ENCODE assay signal across 7 mouse cellular contexts in genomic region chr17:8505669-8506426, GRCm38 (mm10). TPM values are rescaled to one million over a fixed set of nuclear protein-coding genes. Genes with fewer than 3 reads are reported as not detected.
DNase-seq lines count a peak whose midpoint lies in the region; ATAC-seq lines count a peak whose summit lies in the region.

No protein-coding gene starts in this region.

- peak; percentile 94 for DNase-seq in adrenal gland, adult 8-10 months
- DNase-seq in embryo, embryonic 10.5 days (ENCODE audit: low spot score) = peak; percentile 85
- peak; percentile 67 to 82 for DNase-seq in gastrocnemius, postnatal 4 days (ENCODE audit: low spot score in 2 of 2)
- DNase-seq in limb, embryonic 10.5 days (ENCODE audit: low spot score) = peak; percentile 59
- DNase-seq in midbrain, embryonic 11.5 days (ENCODE audit: low spot score, missing footprints) = peak; percentile 92
- peak; percentile 85 for DNase-seq in right cerebral cortex, postnatal 4 days

- H3K4me1 ChIP-seq in intestine, embryonic 16.5 days (ENCODE audit: control insufficient read depth, insufficient read depth, low read length) = peaks cover 12% of the 10 kb centered on the region
- peaks cover 37% of the 10 kb centered on the region for H3K4me1 ChIP-seq in limb, embryonic 10.5 days
- H3K4me1 ChIP-seq in midbrain, embryonic 11.5 days (ENCODE audit: control insufficient read depth, insufficient read depth, low read length) = peaks cover 22% of the 10 kb centered on the region

- H3K4me3 ChIP-seq in intestine, embryonic 16.5 days (ENCODE audit: low read length) = peak overlapping the region; percentile 43
- peak overlapping the region; percentile 52 for H3K4me3 ChIP-seq in limb, embryonic 10.5 days
- H3K4me3 ChIP-seq in midbrain, embryonic 11.5 days (ENCODE audit: low read depth, low read length) = peak overlapping the region; percentile 34

- 2% methylated on average over 20 of the region's 20 CpGs for WGBS in intestine, embryonic 16.5 days
- WGBS in limb, embryonic 10.5 days = 1% methylated on average over 20 of the region's 20 CpGs
- WGBS in midbrain, embryonic 11.5 days = 2% methylated on average over 20 of the region's 20 CpGs

- peak overlapping the region; percentile 60 for H3K9ac ChIP-seq in intestine, embryonic 16.5 days (ENCODE audit: low read depth, low read length)
- peak overlapping the region; percentile 63 for H3K9ac ChIP-seq in midbrain, embryonic 11.5 days (ENCODE audit: low read length)

- peaks cover 2% of the 10 kb centered on the region; the same call in 1 of the 2 replicates for H3K27me3 ChIP-seq in intestine, embryonic 16.5 days (replicated peaks; ENCODE audit: control insufficient read depth, insufficient read depth, low read length)
- H3K27me3 ChIP-seq in limb, embryonic 10.5 days (ENCODE audit: low read depth, poor library complexity, severe bottlenecking) = peaks cover 41% of the 10 kb centered on the region
- no peaks in the 10 kb centered on the region for H3K27me3 ChIP-seq in midbrain, embryonic 11.5 days (ENCODE audit: control insufficient read depth, insufficient read depth, low read length)

- no peaks in the 10 kb centered on the region for H3K9me3 ChIP-seq in intestine, embryonic 16.5 days (ENCODE audit: control insufficient read depth, low read length)
- no peaks in the 10 kb centered on the region for H3K9me3 ChIP-seq in limb, embryonic 10.5 days (replicated peaks)
- H3K9me3 ChIP-seq in midbrain, embryonic 11.5 days (ENCODE audit: control insufficient read depth, low read length) = no peaks in the 10 kb centered on the region

- no peaks in the 10 kb centered on the region for H3K36me3 ChIP-seq in intestine, embryonic 16.5 days (ENCODE audit: control insufficient read depth, insufficient read depth, low read length)
- no peaks in the 10 kb centered on the region for H3K36me3 ChIP-seq in limb, embryonic 10.5 days
- H3K36me3 ChIP-seq in midbrain, embryonic 11.5 days (ENCODE audit: control insufficient read depth, insufficient read depth, low read length) = no peaks in the 10 kb centered on the region

- peak; percentile 85 for ATAC-seq in intestine, embryonic 16.5 days
- ATAC-seq in midbrain, embryonic 11.5 days (ENCODE audit: low FRiP score) = peak; percentile 87

- H3K4me2 ChIP-seq in intestine, embryonic 16.5 days (ENCODE audit: low read depth, low read length) = peak overlapping the region; percentile 85
- H3K4me2 ChIP-seq in midbrain, embryonic 11.5 days = peak overlapping the region; percentile 71

- H3K27ac ChIP-seq in intestine, embryonic 16.5 days (ENCODE audit: low read length) = peak overlapping the region; percentile 25; the same call in 1 of the 2 replicates
- peak overlapping the region; percentile 56; the same call in 1 of the 2 replicates for H3K27ac ChIP-seq in limb, embryonic 10.5 days
- no peak overlapping the region for H3K27ac ChIP-seq in midbrain, embryonic 11.5 days (ENCODE audit: low read depth, low read length)

RNA-seq across cellular contexts. Expression of gene Pde10a, which starts 19.3 kb away (rescaled TPM):
- total RNA-seq in adrenal gland, adult 8-10 months (2022) = 100 to 1,000 TPM in 1 of 4 experiments, 10 to 100 TPM in 3; 16.9 to 104 (median 44.4) TPM
- total RNA-seq in gastrocnemius, postnatal 4 days (2021) = 1 to 10 TPM; 7.5 to 8.4 TPM
- 0.61 and 1.0 TPM in 2 replicates for polyA plus RNA-seq in intestine, embryonic 16.5 days (2015; fragmentation: Nextera tagmentation; extraction: Ambion mirVana)
- polyA plus RNA-seq in limb, embryonic 10.5 days (2016; fragmentation: Nextera tagmentation; extraction: Ambion mirVana) = 1.6 and 1.9 TPM in 2 replicates
- polyA plus RNA-seq in midbrain, embryonic 11.5 days (2014; fragmentation: Nextera tagmentation; extraction: Ambion mirVana) = 4.8 TPM in 2 replicates
